Mouse (Mus musculus) heart, embryonic 16.5 days (tissue): ENCODE results near the gene Gm7173. TPM values are rescaled to one million over a fixed set of nuclear protein-coding genes. Genes with fewer than 3 reads are reported as not detected.

Experiments
- ATAC-seq: fragments of 200-750 bp; cut with Nextera tagmentation; replicated peaks from 2 replicates; pipeline ENCODE4 v1.8.0; 2017; ENCODE audit warnings: moderate number of reproducible peaks; ENCODE audit not compliant: insufficient read depth, low FRiP score; ENCODE audit errors: extremely low read depth
- H3K27ac ChIP-seq: fragments of 300-500 bp; sonication (generic); 2 replicates; pipeline ENCODE4 v1.5.1; 2014; ENCODE audit warnings: mild to moderate bottlenecking, low read length, control low read depth, moderate library complexity
- H3K27me3 ChIP-seq: fragments of 300-500 bp; sonication (generic); 2 replicates; pipeline ENCODE4 v1.6.1; 2014; ENCODE audit warnings: low read length, mixed read lengths; ENCODE audit not compliant: control insufficient read depth, insufficient read depth
- H3K36me3 ChIP-seq: fragments of 300-500 bp; sonication (generic); 2 replicates; pipeline ENCODE4 v1.6.1; 2014; ENCODE audit not compliant: control insufficient read depth, insufficient read depth
- H3K4me1 ChIP-seq: fragments of 300-500 bp; sonication (generic); 2 replicates; pipeline ENCODE4 v1.6.1; 2014; ENCODE audit warnings: low read length, mixed read lengths; ENCODE audit not compliant: control insufficient read depth, insufficient read depth
- H3K4me2 ChIP-seq: fragments of 300-500 bp; sonication (generic); 2 replicates; pipeline ENCODE4 v1.6.1; 2014; ENCODE audit warnings: low read depth, mild to moderate bottlenecking, control low read depth, low read length
- H3K4me3 ChIP-seq: fragments of 300-500 bp; sonication (generic); 2 replicates; pipeline ENCODE4 v1.5.1; 2014; ENCODE audit warnings: mild to moderate bottlenecking, control low read depth, low read length
- H3K9ac ChIP-seq: fragments of 300-500 bp; sonication (generic); 2 replicates; pipeline ENCODE4 v1.6.1; 2014; ENCODE audit warnings: low read length, control low read depth
- H3K9me3 ChIP-seq: fragments of 300-500 bp; sonication (generic); replicated peaks from 2 replicates; pipeline ENCODE4 v1.6.1; 2016; ENCODE audit warnings: low read length; ENCODE audit not compliant: control insufficient read depth
- WGBS: fragments of 180-500 bp; shearing (Covaris S2); extraction: QIAGEN DNeasy Blood & Tissue Kit; methylation state at CpG from one replicate; pipeline ENCODE4 v1.1.7; 2014; 5-methylcytosine and 5-hydroxymethylcytosine counted together
- polyA plus RNA-seq: library from polyadenylated mRNA; unstranded; fragments of >200 nt; fragmentation: Nextera tagmentation; extraction: Ambion mirVana; gene quantifications from 2 replicates; pipeline ENCODE4 v1.2.1, GENCODE M21; 2015

The Gm7173 gene
- polyA plus RNA-seq, result 0.12 and 0.24 TPM in 2 replicates

- no peaks in the 10 kb centered on the region for H3K27me3 ChIP-seq
- no peaks in the 10 kb centered on the region for H3K9me3 ChIP-seq
- peak within 1 kb of the TSS; percentile 53 for H3K4me3 ChIP-seq
- peak within 1 kb of the TSS; percentile 69 for H3K4me2 ChIP-seq
- no peak within 1 kb of the TSS for H3K27ac ChIP-seq
- H3K36me3 ChIP-seq, result no peaks in the 10 kb centered on the region
- H3K9ac ChIP-seq, result no peak within 1 kb of the TSS
- H3K4me1 ChIP-seq, result no peaks in the 10 kb centered on the region
- 20% methylated on average over 23 of the region's 23 CpGs for WGBS
- ATAC-seq, result peak; percentile 52
Measured at GRCm38 (mm10) chrX:79516977-79517645, at the start of gene Gm7173. Gm7173 (minus strand) TSS chrX:79517285.

GRCm38 (mm10) chrX:79517646-79518016 lies 546 bp upstream of the Gm7173 start:
- Histone ChIP-seq H3K36me3 (no peaks in the 10 kb centered on the region), H3K27ac (no peak overlapping the region), H3K27me3 (no peaks in the 10 kb centered on the region), H3K4me1 (no peaks in the 10 kb centered on the region), H3K4me2 (peak overlapping the region; percentile 69), H3K9ac (no peak overlapping the region), H3K4me3 (peak overlapping the region; percentile 53), H3K9me3 (no peaks in the 10 kb centered on the region)
- ATAC-seq, result no peak
- 65% methylated on average over 1 of the region's 1 CpGs for WGBS

GRCm38 (mm10) chrX:79316790-79317189 lies 200.3 kb downstream of the Gm7173 start:
- H3K4me3 ChIP-seq, result no peak overlapping the region
- no peaks in the 10 kb centered on the region for H3K27me3 ChIP-seq
- H3K9me3 ChIP-seq, result no peaks in the 10 kb centered on the region
- no peak overlapping the region for H3K4me2 ChIP-seq
- H3K36me3 ChIP-seq, result no peaks in the 10 kb centered on the region
- H3K9ac ChIP-seq, result no peak overlapping the region
- ATAC-seq, result no peak
- no peak overlapping the region for H3K27ac ChIP-seq
- H3K4me1 ChIP-seq, result no peaks in the 10 kb centered on the region

Other genes with a start within 250 kb of the Gm7173 start
- not detected in 2 replicates for gene Mageb16, start 154.2 kb upstream of the Gm7173 start, polyA plus RNA-seq